Comparison of ENCODE assay signal across 8 mouse cellular contexts in the genomic region with DNA sequence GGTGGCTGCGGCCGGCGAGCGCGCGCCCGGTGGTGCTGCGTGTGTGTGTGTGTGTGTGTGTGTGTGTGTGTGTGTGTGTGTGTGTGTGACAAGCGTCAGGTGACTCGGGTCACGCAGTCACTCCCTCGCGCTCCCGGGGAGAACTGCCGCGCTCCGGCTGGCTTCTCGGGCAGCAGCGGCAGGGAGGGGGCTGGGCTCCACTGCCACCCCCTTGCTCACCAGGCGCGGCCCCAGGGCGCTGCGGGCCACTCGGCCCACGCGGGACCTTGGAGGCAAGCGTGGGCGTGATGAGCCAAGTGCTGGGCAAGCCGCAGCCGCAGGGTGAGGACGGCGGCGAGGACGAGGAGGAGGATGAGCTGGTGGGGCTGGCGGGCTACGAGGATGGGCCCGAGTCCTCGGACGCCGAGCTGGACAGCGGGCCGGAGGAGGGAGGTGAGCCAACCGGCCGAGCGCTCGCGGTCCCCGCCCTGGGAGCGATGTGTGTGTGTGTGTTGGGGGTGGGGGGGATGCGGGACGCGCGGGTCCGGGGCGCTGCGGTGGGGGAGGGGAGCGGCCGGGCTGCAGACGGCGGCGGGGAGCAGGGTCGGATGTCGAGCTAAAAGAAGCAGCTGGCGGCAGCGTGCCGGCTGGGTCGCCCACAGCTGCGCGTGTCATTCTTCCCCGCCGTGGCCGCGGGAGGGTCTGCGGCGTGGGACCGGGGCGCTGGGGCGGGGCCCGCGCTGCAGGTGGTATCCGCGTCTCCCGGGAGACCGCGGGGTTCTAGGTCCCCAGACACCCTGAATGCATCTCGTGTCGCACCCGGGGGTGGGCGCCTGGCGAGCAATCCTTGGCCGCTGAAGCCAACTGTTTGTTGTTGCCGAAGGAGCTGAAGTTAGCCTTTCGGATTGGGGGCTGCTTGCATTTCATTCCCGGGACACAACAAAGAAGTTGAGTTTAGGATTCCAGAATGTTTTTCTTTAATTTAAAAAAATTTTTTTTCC. TPM values are rescaled to one million over a fixed set of nuclear protein-coding genes. Genes with fewer than 3 reads are reported as not detected.
DNase-seq lines count a peak whose midpoint lies in the region; ATAC-seq and TF ChIP-seq lines count a peak whose summit lies in the region.

No protein-coding gene starts in this region.

- TF ChIP-seq POLR2A in bone marrow macrophage, adult 2 months (IDR thresholded peaks at IDR 0.05; ENCODE audit: borderline replicate concordance, low read depth, low read length): no peak

- H3K9me3 ChIP-seq in forebrain, embryonic 11.5 days (ENCODE audit: control insufficient read depth, low read length): no peaks in the 10 kb centered on the region
- H3K9me3 ChIP-seq in heart, embryonic 14.5 days (ENCODE audit: control insufficient read depth, low read length): no peaks in the 10 kb centered on the region
- no peaks in the 10 kb centered on the region; the same call in 1 of the 2 replicates for H3K9me3 ChIP-seq in liver, embryonic 13.5 days (replicated peaks)
- H3K9me3 ChIP-seq in neural tube, embryonic 11.5 days (ENCODE audit: control insufficient read depth, low read length): no peaks in the 10 kb centered on the region
- 0 out of 2 replicates have a peak, but pooled peaks cover 4% of the 10 kb centered on the region for H3K9me3 ChIP-seq in stomach, embryonic 16.5 days (replicated peaks; ENCODE audit: control insufficient read depth, low read length)

- peak overlapping the region; percentile 97 for H3K4me2 ChIP-seq in forebrain, embryonic 11.5 days (ENCODE audit: low read depth, low read length, severe bottlenecking)
- peak overlapping the region; percentile 90 for H3K4me2 ChIP-seq in heart, embryonic 14.5 days (ENCODE audit: low read length)
- H3K4me2 ChIP-seq in liver, embryonic 13.5 days: peak overlapping the region; percentile 98
- H3K4me2 ChIP-seq in neural tube, embryonic 11.5 days (ENCODE audit: low read depth): peak overlapping the region; percentile 84
- peak overlapping the region; percentile 98 for H3K4me2 ChIP-seq in stomach, embryonic 16.5 days (ENCODE audit: low read depth, low read length)

- no peak for TF ChIP-seq CTCF in bone marrow macrophage, adult 2 months (IDR thresholded peaks at IDR 0.05; ENCODE audit: low read depth, low read length)

- peak; percentile 71 for ATAC-seq in forebrain, embryonic 11.5 days (replicated peaks; ENCODE audit: low FRiP score)
- peak; percentile 69 for ATAC-seq in heart, embryonic 14.5 days (ENCODE audit: insufficient number of reproducible peaks, insufficient read depth, low FRiP score, low read depth)
- no peak for ATAC-seq in liver, embryonic 13.5 days (ENCODE audit: low read depth)
- ATAC-seq in neural tube, embryonic 11.5 days (ENCODE audit: insufficient read depth, low FRiP score, low TSS enrichment): peak; percentile 61
- peak; percentile 59 for ATAC-seq in stomach, embryonic 16.5 days (ENCODE audit: insufficient read depth, low FRiP score)

- no peaks in the 10 kb centered on the region; the same call in 1 of the 2 replicates for H3K27me3 ChIP-seq in forebrain, embryonic 11.5 days (ENCODE audit: control insufficient read depth, insufficient read depth, low read length)
- H3K27me3 ChIP-seq in heart, embryonic 14.5 days (ENCODE audit: control insufficient read depth, insufficient read depth, low read length): no peaks in the 10 kb centered on the region
- H3K27me3 ChIP-seq in liver, embryonic 13.5 days: peaks cover 71% of the 10 kb centered on the region
- H3K27me3 ChIP-seq in neural tube, embryonic 11.5 days (ENCODE audit: control insufficient read depth, insufficient read depth, low read length): no peaks in the 10 kb centered on the region
- H3K27me3 ChIP-seq in stomach, embryonic 16.5 days (ENCODE audit: control insufficient read depth, insufficient read depth, low read length): peaks cover 6% of the 10 kb centered on the region

- no peak overlapping the region for H3K27ac ChIP-seq in bone marrow macrophage, adult 2 months (ENCODE audit: insufficient read depth, low read depth, low read length)
- peak overlapping the region; percentile 81 for H3K27ac ChIP-seq in forebrain, embryonic 11.5 days (ENCODE audit: low read depth, low read length)
- peak overlapping the region; percentile 84 to 92 for H3K27ac ChIP-seq in heart, embryonic 14.5 days (replicated peaks in 1 of 2; ENCODE audit: control insufficient read depth in 1 of 2, insufficient read depth in 1 of 2, low read depth in 2 of 2, low read length in 2 of 2)
- peak overlapping the region; percentile 48 for H3K27ac ChIP-seq in liver, embryonic 13.5 days
- peak overlapping the region; percentile 94 for H3K27ac ChIP-seq in neural tube, embryonic 11.5 days (ENCODE audit: low read depth, low read length)
- H3K27ac ChIP-seq in stomach, embryonic 16.5 days (ENCODE audit: low read length): no peak overlapping the region

- peak overlapping the region; percentile 95 for H3K9ac ChIP-seq in forebrain, embryonic 11.5 days (ENCODE audit: low read length)
- peak overlapping the region; percentile 88 for H3K9ac ChIP-seq in heart, embryonic 14.5 days (ENCODE audit: low read length)
- H3K9ac ChIP-seq in liver, embryonic 13.5 days: peak overlapping the region; percentile 79
- peak overlapping the region; percentile 97 for H3K9ac ChIP-seq in neural tube, embryonic 11.5 days (ENCODE audit: low read length)
- peak overlapping the region; percentile 73 for H3K9ac ChIP-seq in stomach, embryonic 16.5 days (ENCODE audit: low read length)

- H3K36me3 ChIP-seq in forebrain, embryonic 11.5 days (ENCODE audit: control insufficient read depth, insufficient read depth, low read length): no peaks in the 10 kb centered on the region
- no peaks in the 10 kb centered on the region for H3K36me3 ChIP-seq in heart, embryonic 14.5 days (ENCODE audit: control insufficient read depth, insufficient read depth, low read length)
- no peaks in the 10 kb centered on the region for H3K36me3 ChIP-seq in liver, embryonic 13.5 days
- no peaks in the 10 kb centered on the region for H3K36me3 ChIP-seq in neural tube, embryonic 11.5 days (ENCODE audit: control insufficient read depth, insufficient read depth, low read length)
- H3K36me3 ChIP-seq in stomach, embryonic 16.5 days (ENCODE audit: control insufficient read depth, insufficient read depth, low read length): no peaks in the 10 kb centered on the region

- DNase-seq in CD4-positive helper T cell, adult 2 months (ENCODE audit: low read depth, low spot score): peak; percentile 75
- peak; percentile 86 for DNase-seq in forebrain, embryonic 11.5 days (ENCODE audit: low spot score)
- DNase-seq in kidney, postnatal 10 days: peak; percentile 81
- DNase-seq in liver, embryonic 13.5 days: peak; percentile 45
- peak; percentile 74 for DNase-seq in neural tube, embryonic 11.5 days (ENCODE audit: low spot score)

- H3K4me1 ChIP-seq in bone marrow macrophage, adult 2 months (ENCODE audit: control insufficient read depth, insufficient read depth, low read length): peaks cover 7% of the 10 kb centered on the region
- H3K4me1 ChIP-seq in forebrain, embryonic 11.5 days (replicated peaks; ENCODE audit: control insufficient read depth, insufficient read depth, low read length): peaks cover 15% of the 10 kb centered on the region
- peaks cover 11 to 31% of the 10 kb centered on the region in 2 experiments for H3K4me1 ChIP-seq in heart, embryonic 14.5 days (ENCODE audit: control insufficient read depth in 2 of 2, insufficient read depth in 2 of 2, low read length in 2 of 2)
- H3K4me1 ChIP-seq in liver, embryonic 13.5 days (replicated peaks): peaks cover 86% of the 10 kb centered on the region
- 0 out of 2 replicates have a peak, but pooled peaks cover 11% of the 10 kb centered on the region for H3K4me1 ChIP-seq in neural tube, embryonic 11.5 days (ENCODE audit: control insufficient read depth, insufficient read depth, low read length)
- peaks cover 2% of the 10 kb centered on the region; the same call in 1 of the 2 replicates for H3K4me1 ChIP-seq in stomach, embryonic 16.5 days (ENCODE audit: control insufficient read depth, insufficient read depth, low read length)

- H3K4me3 ChIP-seq in bone marrow macrophage, adult 2 months (ENCODE audit: insufficient read depth, low read length): peak overlapping the region; percentile 86
- H3K4me3 ChIP-seq in forebrain, embryonic 11.5 days (ENCODE audit: low read depth, low read length): peak overlapping the region; percentile 86
- H3K4me3 ChIP-seq in heart, embryonic 14.5 days (ENCODE audit: control insufficient read depth in 1 of 2, insufficient read depth in 1 of 2, low read depth in 1 of 2, low read length in 2 of 2): peak overlapping the region; percentile 84 to 99
- peak overlapping the region; percentile 71 for H3K4me3 ChIP-seq in liver, embryonic 13.5 days (replicated peaks)
- peak overlapping the region; percentile 88 for H3K4me3 ChIP-seq in neural tube, embryonic 11.5 days (ENCODE audit: low read depth, low read length)
- H3K4me3 ChIP-seq in stomach, embryonic 16.5 days (replicated peaks; ENCODE audit: low read length): peak overlapping the region; percentile 74

- under 1% methylated on average over 77 of the region's 94 CpGs for WGBS in forebrain, embryonic 11.5 days
- under 1% methylated on average over 81 of the region's 94 CpGs for WGBS in heart, embryonic 14.5 days
- under 1% methylated on average over 72 of the region's 94 CpGs for WGBS in liver, embryonic 13.5 days (ENCODE audit: insufficient replicate concordance)
- under 1% methylated on average over 71 of the region's 94 CpGs for WGBS in neural tube, embryonic 11.5 days
- WGBS in stomach, embryonic 16.5 days: under 1% methylated on average over 87 of the region's 94 CpGs

RNA-seq across cellular contexts. Expression of a gene that starts 0.6 kb away (rescaled TPM):
- 2.4 and 2.5 TPM in 2 replicates for polyA plus RNA-seq in bone marrow macrophage, adult 2 months (2012; ENCODE audit: insufficient read depth, insufficient read length, missing spikeins)
- polyA plus RNA-seq in forebrain, embryonic 11.5 days (2014; fragmentation: Nextera tagmentation; extraction: Ambion mirVana): 28.2 and 30.2 TPM in 2 replicates
- polyA plus RNA-seq in heart, embryonic 14.5 days (2014; fragmentation: Nextera tagmentation; extraction: Ambion mirVana): 53.2 and 54.8 TPM in 2 replicates
- polyA plus RNA-seq in liver, embryonic 13.5 days (2015; fragmentation: Nextera tagmentation; extraction: Ambion mirVana): 3.6 and 5.6 TPM in 2 replicates
- polyA plus RNA-seq in neural tube, embryonic 11.5 days (2014; fragmentation: Nextera tagmentation; extraction: Ambion mirVana): 40.5 and 42.3 TPM in 2 replicates
- polyA plus RNA-seq in stomach, embryonic 16.5 days (2015; fragmentation: Nextera tagmentation; extraction: Ambion mirVana): 4.0 and 7.5 TPM in 2 replicates

RNA-seq across cellular contexts. Expression of a gene that starts 32.8 kb away (rescaled TPM):
- polyA plus RNA-seq in bone marrow macrophage, adult 2 months (2012; ENCODE audit: insufficient read depth, insufficient read length, missing spikeins): 0.16 TPM in 1 of 2 replicates, not detected in the other
- polyA plus RNA-seq in forebrain, embryonic 11.5 days (2014; fragmentation: Nextera tagmentation; extraction: Ambion mirVana): 16.2 and 16.8 TPM in 2 replicates
- polyA plus RNA-seq in heart, embryonic 14.5 days (2014; fragmentation: Nextera tagmentation; extraction: Ambion mirVana): 4.5 and 4.6 TPM in 2 replicates
- polyA plus RNA-seq in liver, embryonic 13.5 days (2015; fragmentation: Nextera tagmentation; extraction: Ambion mirVana): 0.67 and 0.89 TPM in 2 replicates
- 28.1 and 31.3 TPM in 2 replicates for polyA plus RNA-seq in neural tube, embryonic 11.5 days (2014; fragmentation: Nextera tagmentation; extraction: Ambion mirVana)
- polyA plus RNA-seq in stomach, embryonic 16.5 days (2015; fragmentation: Nextera tagmentation; extraction: Ambion mirVana): 5.6 and 6.3 TPM in 2 replicates

RNA-seq across cellular contexts. Expression of a gene that starts 47.8 kb away (rescaled TPM):
- polyA plus RNA-seq in bone marrow macrophage, adult 2 months (2012; ENCODE audit: insufficient read depth, insufficient read length, missing spikeins): 41.7 and 47.4 TPM in 2 replicates
- polyA plus RNA-seq in forebrain, embryonic 11.5 days (2014; fragmentation: Nextera tagmentation; extraction: Ambion mirVana): 54.6 and 57.7 TPM in 2 replicates
- 30.2 and 32.2 TPM in 2 replicates for polyA plus RNA-seq in heart, embryonic 14.5 days (2014; fragmentation: Nextera tagmentation; extraction: Ambion mirVana)
- polyA plus RNA-seq in liver, embryonic 13.5 days (2015; fragmentation: Nextera tagmentation; extraction: Ambion mirVana): 32.7 and 43.2 TPM in 2 replicates
- 62.8 and 64.2 TPM in 2 replicates for polyA plus RNA-seq in neural tube, embryonic 11.5 days (2014; fragmentation: Nextera tagmentation; extraction: Ambion mirVana)
- 44.3 and 48.9 TPM in 2 replicates for polyA plus RNA-seq in stomach, embryonic 16.5 days (2015; fragmentation: Nextera tagmentation; extraction: Ambion mirVana)

Comparison
In these comparisons a context has a peak if more than half of its experiments do, and no peak if none do; other contexts are left out.
1. H3K27ac ChIP-seq: peak in forebrain, embryonic 11.5 days (single experiment), heart, embryonic 14.5 days (2 of 2), liver, embryonic 13.5 days (single experiment) and neural tube, embryonic 11.5 days (single experiment); none in bone marrow macrophage, adult 2 months (single experiment) and stomach, embryonic 16.5 days (single experiment).
2. Peak in every context shown above with its lines, with median percentiles within 50 percentile points of each other: DNase-seq, H3K4me3 ChIP-seq, H3K4me2 ChIP-seq and H3K9ac ChIP-seq.